Mouse (Mus musculus) common myeloid progenitor, adult 5-6 weeks (primary cell): ENCODE results near the gene Dip2b. TPM values are rescaled to one million over a fixed set of nuclear protein-coding genes. Genes with fewer than 3 reads are reported as not detected.
A peak's percentile ranks its signal among the peaks of the same experiment; 100 is the strongest.

Experiments
- ATAC-seq: replicated peaks from 2 replicates; pipeline ENCODE4 v1.8.0; 2016; ENCODE audit warnings: low read depth, mild to moderate bottlenecking, moderate TSS enrichment, inconsistent platforms; ENCODE audit not compliant: poor library complexity, severe bottlenecking
- total RNA-seq: library from RNA; stranded (forward); fragments of 200-1000, 187-1606 nt; gene quantifications from 2 replicates; pipeline ENCODE4 v1.2.3, GENCODE M21; 2017

Gene Dip2b
- total RNA-seq, 1 experiment from 2014 or later, result 14.9 TPM

- no peak for ATAC-seq
These were observed 43.1 kb downstream of the Dip2b start for GRCm38 (mm10) chr15:100081478-100081998.

- ATAC-seq, result no peak
These were observed 43.6 kb downstream of the Dip2b start for GRCm38 (mm10) chr15:100082052-100082451.

DNA sequence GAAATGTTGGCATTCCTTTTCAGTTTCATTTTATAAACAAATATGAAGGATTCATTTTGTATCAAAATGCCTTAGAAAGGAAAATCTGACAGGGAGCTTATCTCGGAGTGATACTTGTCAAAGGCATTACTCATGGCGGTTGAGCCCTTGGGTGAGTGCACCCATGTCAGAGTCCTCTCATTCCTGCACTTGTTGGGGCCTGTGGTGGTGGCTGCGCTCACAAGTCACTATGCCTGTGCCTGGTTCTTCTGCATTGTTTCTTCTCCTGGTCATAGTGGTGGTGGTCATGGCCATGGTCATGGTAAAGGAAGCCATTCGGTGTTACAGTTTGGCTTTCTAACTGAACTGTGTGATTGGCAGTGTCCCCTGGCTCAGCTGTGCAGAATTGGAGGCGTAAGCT is 44.3 kb downstream of the Dip2b start:
- ATAC-seq, result no peak

DNA sequence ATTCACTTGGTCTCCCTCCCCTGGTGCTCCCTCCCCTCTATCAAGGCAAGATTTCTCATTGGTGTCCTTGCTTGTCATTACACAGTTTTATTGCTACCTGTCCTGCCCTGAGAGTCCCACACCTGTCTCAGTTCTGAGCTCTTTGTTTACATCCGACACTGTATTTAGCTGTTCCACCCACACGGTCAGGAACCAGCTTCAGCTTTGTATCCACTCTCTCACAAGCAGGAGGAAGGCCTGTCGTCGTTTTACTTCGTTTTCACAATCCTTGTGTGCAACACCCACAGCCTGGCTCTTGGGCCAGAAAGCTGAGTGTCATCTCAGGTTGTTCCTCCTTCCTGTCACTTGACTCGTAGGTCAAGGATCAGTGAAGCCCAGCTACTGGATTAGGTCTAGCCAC is 45.4 kb downstream of the Dip2b start:
- no peak for ATAC-seq

DNA sequence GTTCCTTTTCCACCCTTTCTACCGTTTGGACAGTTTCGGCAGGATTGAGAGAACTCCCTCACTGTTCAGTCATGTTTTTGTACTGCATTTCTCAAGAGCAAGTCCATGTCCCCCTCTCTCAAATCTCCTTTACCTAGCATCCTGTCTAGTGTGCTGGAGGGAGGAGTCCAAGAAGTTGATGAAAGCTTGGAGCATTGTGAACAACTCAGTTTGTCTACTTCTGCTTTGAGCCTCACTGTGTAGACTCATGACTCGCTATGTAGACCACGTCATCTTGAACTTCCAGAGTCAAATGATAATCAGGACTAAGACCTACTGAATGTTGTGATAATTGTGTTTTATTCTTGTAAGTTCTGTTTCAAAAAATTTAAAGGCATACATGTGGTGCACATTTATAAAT is 46.4 kb downstream of the Dip2b start:
- no peak for ATAC-seq

- no peak for ATAC-seq
These were observed 49.6 kb downstream of the Dip2b start for GRCm38 (mm10) chr15:100088021-100088420.

GRCm38 (mm10) chr15:100089645-100090053 is 51.2 kb downstream of the Dip2b start:
- peak; percentile 46 for ATAC-seq

DNA sequence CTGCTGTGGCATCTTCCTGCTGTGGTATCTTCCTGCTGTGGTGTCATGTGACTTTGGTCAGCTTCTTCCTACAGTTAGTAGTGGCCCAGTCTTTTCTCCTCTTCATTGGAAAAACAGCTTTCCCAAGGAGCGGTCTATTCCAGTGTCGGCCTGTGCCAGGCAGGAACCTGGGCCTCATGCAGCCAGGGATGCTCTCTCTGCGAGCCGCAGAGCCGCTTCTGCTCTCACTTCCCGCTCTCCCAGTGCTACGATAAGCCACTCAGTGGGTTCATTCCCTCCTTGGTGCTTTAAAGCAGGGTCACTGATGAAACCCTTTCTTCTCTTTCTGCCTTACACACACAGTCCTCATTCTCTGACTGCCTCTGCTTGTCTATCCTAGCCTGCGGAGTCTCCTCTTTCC is 53.4 kb downstream of the Dip2b start:
- peak; percentile 32; the same call in 1 of the 2 replicates for ATAC-seq

- peak; percentile 56 for ATAC-seq
These were observed 53.8 kb downstream of the Dip2b start for GRCm38 (mm10) chr15:100092258-100092657.

- ATAC-seq, result no peak
These were observed 58.3 kb downstream of the Dip2b start for GRCm38 (mm10) chr15:100096587-100097428.

DNA sequence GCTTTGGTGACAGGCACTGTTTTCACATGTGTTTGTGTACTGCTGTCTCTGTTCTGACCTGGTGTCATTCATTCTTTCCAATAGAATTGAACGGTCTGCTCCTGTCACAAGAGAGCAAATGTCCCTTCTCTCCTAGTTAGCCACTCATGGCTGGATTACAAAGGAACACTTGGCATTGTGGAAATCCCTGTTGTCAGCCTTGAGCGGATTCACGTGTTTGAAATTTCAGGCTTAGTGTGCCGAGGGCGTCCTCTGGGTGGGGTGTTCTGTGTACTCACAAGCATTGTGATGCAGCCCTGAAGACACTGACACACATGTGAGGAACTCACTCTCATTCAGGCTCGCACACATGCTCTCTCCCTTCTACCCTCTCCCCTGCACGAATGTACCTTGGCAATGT is 61.9 kb downstream of the Dip2b start:
- ATAC-seq, result no peak

DNA sequence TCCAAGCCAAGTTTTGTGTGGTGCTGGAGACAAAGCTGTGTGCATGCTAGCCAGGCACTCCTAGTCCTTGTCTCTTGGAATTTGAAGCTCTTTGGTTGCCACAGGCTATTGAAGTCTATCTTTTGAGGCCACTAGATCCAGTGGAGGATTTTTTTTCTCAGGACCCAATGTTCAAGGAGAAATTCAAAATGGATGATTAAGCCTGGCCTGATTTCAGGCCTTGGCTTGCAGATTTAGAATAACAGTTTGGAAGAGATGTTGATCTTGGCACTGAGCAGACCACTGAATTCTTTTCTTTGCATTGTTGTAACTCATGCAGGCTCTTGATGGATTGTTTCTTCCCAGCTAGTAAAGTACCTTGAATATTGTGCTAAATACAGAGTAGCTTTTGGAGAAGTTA is 62.7 kb downstream of the Dip2b start:
- no peak for ATAC-seq

- ATAC-seq, result peak; percentile 63; the same call in 1 of the 2 replicates
These were observed 65.7 kb downstream of the Dip2b start for GRCm38 (mm10) chr15:100104126-100104525.

GRCm38 (mm10) chr15:100108071-100108782 is 69.8 kb downstream of the Dip2b start:
- ATAC-seq, result no peak

DNA sequence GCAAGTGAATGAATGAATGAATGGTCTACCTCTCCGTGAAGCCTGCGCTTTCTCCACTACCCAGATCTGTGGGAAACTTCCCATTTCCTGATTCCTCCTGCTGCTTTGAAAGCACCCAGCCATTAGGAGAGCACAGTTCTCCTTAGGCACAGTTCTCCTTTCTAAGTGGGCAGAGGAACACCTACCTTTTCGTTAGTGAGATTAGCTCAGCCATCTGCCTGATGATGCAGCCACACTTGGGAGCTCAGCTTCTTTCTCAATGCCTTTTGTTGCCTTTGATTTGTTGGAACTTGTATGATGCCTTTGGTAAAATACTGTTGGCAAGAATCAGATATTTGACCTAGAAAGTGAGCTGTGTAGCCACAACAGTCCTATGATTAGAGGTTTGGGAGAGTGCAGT is 71.5 kb downstream of the Dip2b start:
- no peak for ATAC-seq

DNA sequence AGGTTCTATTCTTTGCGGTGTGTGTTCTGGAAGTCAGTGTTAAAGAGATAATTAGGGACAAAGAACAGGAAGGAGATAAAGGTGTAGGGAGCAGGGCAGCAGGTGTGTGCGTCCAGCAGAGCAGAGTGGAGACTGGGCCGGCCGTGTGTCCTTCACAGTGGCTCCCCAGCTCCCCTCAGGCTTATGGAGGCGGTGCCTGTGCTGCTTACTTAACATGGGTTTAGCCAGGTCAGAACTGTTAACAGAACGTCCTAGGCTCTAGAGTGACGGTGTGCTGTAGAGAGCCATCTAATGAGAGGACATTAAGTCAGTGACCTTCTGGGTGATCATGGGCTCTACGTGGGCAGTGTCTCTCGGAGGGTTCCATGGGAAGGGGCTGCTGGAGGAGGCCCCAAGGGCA is 73.4 kb downstream of the Dip2b start:
- ATAC-seq, result no peak

DNA sequence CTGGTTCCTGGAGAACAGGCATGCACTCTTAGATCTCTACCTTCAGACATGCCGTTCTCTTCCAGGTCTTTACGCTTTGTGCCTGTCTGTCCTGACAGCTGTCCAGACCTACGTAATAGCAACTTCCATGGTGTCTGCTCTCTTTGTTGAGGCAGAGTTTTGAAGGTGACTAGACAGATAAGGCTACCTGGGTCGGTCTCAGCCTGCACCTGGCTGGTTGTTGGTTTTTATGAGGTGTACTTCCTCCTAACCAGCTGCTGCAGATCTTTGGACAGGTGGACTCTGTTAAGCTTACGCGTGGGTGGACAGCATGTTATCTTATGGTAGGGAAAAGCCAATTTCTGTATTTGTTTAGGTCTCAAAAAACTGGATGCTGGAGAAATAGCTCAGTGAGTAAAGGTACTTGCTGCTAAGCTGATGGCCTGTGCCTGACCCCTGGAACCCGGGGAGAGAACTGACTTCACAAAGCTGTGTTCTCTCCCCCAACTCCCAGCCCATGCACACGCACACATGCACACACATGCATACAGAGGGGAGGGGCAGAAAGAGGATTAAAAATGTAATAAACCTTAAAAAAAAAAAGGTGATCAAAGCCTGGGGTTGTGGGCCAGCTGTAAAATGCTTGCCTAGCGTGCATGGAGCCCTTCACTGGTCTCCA is 74.0 kb downstream of the Dip2b start:
- no peak for ATAC-seq

DNA sequence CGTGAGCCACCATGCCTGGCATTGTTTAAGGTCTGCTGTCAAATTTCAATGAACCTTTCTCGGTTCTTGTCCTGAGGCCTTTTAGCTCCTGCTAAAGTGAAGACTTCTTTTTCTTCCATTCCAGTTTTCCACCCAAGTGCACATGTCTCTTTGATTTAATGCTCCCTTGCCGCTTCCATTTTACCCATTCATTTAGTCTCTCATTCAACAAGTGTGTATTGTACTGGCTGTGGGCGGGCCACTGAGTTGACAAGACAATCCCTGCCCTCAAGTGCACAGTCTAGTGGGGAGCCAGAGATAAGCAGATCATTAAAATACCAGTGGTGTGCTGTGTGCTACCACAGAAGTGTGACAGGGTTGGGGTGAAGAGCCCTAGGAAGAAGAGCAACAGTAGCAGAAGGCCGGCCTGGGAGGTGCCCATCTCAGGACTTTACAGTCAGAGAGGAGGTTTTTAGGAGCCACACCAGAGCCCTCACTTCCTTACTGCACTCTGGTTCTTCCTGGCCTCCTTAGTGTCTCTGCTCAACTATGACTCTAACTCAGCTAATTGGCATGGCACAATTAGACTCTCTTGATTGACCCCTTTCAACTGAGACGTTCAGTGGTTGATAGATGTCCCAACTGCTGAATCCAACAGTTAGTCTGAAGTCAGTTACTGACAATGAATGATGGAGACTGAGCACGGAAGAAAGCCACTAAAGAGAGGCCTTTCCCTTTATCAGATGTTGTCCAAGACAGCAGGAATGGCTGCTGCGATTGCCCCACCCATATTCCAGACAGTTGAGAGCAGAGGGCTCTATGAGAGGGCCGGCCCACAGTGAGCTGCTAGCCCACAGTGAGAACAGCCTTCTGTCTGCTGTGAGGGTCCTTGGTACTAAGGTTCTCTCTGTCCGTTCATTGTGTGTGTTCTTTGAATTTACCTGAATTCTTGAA is 75.1 kb downstream of the Dip2b start:
- peak; percentile 77 for ATAC-seq

DNA sequence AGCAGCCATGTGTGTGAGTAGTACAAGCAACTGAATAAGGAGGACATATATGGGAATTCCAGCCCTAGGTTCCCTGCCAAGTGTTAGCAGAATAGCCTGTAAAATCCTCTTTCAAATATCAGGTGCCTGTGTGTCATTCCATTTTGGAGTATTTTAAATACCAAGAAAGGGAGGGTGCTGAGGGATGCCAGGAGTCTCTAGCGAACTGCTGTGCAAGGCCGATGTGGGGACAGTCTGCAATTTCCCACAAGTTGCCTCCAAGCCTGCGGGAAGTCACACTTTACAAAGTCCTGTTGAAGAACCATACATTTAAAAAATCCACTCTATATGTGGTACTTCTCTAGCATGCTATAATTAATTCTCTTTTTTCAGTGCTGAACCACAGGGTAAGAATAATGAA is 77.0 kb downstream of the Dip2b start:
- no peak for ATAC-seq

DNA sequence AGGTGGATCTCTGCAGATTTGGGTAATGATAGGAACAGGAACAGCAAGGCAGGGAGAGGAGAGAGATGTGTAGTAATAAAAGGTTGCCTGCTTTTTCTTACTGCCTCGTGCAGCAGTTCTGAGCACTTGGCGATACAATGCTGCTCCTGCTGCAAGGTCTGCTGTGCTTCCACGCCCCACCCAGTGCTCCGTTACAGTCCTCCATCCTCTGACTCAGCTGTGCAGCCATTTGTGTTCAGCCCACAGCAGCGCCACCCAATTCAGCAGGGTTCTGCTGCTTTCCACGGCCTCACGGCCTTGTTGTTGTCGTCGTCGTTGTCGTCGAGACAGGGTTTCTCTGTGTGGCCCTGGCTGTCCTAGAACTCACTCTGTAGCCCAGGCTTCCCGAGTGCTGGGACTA is 77.9 kb downstream of the Dip2b start:
- ATAC-seq, result no peak
